Mouse (Mus musculus) lung, postnatal 25 days (tissue): ENCODE measurements at regions not wholly inside any gene's neighbourhood (a gene's known extent, or its start where the extent isn't known, plus 50 kb on each side); places are given as distances from the start of the nearest gene placed in this dataset.
A peak's percentile ranks its signal among the peaks of the same experiment; 100 is the strongest.
"Not testable (repeated sequence)": the region's sequence is repeated elsewhere in the genome, so short reads cannot be mapped to it uniquely, and the experiment has no call there.

Experiments
- DNase-seq: peaks from one replicate; pipeline ENCODE4 v3.0.0; 2022; ENCODE audit warnings: low spot score

DNA sequence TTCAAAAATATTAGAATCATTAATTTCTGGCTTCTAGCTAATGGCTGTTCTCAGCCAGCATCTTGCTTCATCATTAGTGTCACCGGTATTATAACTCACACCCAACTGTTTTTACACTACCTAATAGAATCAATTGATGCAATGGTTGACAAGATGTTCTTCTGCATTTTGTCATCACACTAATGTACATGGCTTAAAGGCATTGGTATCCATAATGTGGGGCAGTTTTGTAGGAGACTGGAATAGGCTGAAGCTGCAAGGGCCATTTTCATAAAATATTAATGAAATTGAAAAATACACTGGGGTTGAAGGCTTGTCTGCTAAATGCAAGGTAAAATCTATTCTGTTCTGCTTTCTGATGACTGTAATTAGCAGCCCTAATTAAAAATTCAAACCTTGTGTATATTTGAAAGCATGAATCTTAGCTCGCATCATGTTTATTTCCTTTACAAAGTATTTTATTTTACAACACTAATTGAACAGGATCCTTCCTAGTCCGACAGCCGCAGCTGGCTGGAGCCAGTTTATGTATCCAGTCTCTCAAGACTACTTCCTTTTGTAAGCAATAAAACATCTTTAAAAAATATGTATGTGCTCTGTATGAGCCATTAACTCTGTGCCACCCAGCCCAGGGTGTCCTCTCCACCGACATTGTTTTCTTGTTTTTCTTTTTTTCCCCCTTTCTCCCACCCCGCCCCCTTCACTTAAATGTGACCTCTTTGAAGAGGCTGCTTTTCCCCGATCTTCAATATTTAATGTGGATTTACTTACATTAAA lies 259.6 kb downstream of the Pou4f1 start:
- DNase-seq: no peak

DNA sequence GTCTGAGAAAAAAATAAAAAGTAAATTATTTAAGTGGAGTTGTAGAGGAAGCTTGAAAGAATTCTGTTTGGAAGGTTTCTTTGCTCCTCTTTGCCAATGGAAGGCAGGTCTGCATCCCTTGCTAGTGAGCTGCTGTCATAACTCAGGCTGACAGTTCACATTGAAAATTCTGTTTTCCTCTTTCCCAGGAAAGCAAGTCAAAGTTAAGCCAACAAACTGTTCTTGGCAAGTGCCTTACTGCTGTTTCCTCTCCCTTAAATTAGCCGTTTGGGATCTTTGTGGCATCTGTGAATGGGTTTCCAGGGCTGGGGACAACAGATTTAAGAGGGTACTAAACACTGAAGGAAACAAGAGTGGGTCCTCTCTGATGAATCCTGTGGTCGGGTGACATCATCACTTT lies 261.2 kb downstream of the Pou4f1 start:
- DNase-seq: peak; percentile 5

DNA sequence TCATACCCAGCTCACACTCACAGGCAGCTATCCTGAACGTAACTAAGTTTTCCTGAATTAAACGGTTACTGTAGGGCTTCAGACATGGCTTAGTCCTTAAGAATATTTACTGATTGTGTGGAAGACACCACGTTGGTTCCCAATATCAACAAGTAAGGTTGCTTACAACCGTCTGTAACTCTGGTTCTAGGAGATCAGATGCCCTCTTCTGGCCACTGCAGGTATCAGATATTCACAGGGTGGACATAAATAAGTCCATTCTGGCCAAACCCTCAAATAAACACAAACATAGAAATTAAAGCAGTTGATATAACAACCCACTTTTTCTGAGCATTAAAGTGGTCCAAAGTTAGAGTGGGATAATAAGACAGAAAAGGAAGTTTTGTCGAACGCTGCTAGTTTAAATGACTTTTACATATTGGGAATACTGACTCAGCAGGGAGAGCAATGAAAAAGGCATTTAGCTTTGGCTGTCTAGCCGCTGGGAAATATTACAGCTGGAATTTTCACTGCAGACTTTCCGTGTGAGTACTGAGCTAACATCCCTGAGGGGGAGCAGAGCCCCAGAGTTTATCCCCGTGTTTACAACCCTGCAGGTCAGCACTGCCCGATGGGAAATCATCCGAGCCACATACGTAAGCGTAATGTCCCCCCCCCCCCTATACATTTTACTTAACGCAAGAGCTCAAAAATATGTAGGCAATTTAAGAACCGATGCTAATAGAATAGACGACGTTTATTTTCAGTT lies 264.4 kb downstream of the Pou4f1 start:
- DNase-seq: no peak

DNA sequence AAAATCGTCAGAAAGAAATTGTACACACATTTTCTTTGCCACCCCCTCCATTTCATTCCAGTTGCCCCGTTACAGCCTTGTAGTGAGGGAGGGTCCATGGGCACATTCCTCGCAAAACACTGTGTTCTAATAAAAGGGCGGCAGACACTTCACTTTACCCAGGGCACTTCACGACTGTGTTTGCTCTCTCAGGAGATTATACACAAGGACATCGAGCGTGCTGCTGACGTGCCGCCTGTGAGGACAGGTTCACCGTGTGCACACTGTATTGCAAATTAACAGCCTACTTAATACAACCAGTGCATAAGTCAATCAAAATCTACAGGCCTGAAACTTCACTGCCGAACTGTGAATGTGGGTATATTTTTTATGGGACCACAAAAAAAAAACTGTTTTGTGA lies 274.6 kb downstream of the Pou4f1 start:
- no peak for DNase-seq

DNA sequence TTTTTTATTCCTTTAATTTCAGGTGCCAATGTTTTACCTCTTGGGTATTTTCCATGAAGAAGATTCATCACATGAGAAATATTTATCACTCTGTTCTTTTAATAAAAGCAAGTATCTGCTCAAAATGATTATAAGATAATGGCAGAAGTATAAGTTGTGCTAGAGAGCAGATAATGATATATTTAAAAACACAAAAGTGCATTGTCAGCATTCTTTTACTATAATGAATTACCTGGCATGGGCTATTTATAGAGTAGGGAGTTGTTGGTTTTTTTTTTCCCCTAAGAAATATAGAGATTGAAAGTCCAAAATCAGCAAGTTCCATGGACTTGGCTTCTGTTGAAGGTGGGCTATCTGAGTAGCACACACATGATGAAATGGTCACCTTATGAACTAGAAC lies 292.7 kb downstream of the Pou4f1 start:
- DNase-seq: no peak

DNA sequence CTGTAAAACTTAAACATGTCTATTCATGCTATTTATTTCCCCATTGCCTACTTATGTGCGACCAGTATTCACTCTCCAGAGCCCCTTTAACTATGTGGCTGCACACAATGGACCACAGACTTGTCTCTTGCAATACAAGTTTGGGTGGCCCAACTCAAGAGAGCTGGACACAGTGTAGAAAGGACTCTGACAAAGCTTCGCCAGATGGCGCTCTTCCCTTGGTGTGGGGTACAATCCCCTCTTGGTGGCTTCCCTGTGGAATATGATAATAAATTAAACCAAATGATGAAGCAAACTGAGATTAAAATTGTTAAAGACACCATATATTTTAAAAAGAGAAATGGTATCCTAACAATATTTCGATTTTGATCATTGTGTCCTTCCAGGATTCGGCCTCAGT lies 302.6 kb upstream of the Ednrb start:
- no peak for DNase-seq

DNA sequence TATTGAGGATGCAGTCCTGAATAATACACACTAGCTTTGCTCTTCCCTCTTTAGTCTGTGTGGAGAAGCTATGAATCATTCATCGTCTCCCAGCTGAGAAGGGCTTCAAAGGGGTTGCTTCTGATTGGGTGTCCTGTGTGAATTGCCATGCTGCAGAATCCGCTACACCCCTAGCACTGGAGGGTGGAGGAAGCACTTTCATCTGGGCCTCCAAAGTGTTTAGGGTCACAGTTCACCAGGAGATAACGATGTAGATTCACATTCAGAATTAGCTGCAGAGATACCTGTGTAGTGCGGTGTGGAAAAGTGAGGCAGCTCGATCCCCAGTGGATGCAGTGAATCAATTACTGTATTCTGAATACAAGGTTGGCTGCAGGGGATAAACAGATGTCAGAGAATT lies 301.2 kb upstream of the Ednrb start:
- DNase-seq: no peak

DNA sequence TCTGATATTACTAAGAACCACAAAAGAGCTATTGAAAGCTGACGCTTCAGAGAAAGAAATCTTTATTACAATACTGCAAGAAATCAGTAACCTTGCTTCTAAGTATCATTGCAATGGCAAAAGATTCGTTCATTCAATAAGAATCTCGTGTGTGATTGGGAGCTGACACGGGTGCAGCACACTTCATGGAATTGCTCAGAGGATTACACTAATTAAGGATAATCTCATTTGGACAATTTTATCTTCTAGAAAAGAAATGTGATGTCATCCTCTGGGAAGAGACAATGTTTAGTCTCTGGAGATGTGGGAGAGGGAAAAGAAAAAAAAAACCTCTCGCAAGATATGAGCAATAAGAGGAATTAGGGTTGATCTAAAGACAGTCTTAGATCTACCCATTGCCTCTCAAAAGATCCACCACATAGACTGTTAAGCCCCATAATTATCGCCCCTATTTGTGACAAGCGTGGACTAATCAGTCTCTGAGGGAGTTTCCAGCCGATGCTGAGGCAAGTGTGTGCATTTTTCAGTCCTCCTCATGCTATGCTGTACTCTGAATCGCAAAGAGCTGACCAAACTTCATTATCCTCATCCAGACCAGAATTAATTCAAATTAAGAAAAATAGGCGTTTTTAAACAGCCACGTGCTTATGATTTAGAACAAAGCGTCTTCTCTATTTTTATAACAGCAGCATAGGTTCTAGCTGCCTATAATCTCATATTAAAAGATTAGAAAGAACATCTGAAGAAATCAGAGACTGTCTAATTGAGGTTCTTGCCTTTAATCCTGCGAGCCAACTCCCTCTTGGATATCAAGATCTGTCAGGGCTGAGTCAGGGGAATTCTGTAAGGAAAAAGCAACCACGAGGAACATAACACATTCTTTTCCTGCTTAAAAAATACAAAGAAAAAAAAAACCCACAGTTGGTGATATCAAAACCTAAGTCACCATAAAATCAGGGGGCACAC lies 271.1 kb upstream of the Ednrb start:
- no peak for DNase-seq

DNA sequence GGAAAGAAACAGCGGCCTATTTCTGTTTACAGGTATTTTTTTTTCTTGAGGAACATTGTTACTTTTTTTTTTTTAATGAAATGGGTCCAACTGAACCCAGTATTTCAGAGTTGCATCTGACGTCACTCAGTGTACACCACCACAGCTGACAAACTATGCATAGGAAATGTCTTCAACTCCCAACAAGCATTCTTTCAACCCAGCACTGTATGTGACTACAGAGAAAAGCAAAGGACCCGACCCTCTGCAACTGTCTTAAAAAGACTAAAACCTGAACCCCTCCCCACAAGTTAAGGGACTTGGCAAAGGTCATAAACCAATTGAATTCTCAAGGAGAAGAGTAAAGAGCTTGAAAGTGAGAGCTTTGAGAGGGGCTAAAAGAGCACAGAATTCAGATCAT lies 270.0 kb upstream of the Ednrb start:
- no peak for DNase-seq

DNA sequence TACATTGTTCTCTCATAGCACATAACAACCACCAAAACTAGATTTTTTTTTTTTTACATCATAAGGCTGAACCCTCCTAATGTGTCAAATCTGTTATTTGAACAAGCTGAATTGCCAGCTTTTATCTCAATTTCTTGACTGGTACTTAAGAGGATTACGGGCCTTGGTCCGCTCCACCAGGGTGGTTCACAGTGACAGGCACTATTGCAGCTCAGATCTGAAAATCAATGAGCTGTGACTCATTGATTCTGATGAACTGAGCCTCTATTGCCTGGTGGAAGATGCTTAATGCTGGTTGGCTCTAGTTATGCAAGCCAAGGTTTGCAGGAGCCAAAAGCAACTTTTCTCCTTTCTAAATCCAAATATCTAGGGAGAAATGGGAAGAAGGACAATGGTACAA lies 269.2 kb upstream of the Ednrb start:
- no peak for DNase-seq

DNA sequence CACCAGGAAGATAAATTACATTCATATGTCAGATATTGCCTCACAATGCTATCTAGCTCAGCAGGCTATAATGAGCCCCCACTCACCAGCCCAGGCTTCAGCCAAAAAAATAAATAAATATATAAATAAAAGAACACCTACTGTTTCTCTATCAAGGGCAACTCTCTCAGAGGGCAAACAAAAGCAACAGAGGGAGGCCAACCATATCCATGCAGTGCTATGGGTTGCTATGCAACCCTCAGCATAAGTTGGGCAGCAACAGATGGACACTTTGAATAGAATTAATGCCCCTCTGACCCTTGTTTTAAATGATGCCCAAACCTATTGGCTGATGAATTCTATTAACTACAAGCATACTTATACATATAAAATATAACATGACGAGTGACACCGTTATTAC lies 242.2 kb upstream of the Ednrb start:
- no peak for DNase-seq

DNA sequence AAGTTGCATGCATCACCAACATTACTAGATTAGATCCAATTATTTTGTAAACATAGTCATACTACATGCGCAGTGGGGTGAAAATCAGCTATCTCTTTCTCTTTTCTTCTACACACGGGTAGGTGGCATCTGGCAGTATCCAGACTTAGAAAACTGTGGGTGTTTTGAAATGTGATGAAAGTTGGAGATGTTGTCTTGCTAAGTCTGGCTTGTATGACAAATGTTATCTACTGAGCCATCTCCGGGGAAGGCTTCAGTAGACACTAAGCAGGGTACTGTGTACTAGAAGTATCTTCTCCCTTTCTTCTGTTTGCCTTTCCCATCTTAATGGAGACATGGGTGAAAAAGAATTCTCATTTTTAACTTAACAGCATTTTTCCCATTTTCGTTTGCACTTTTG lies 220.0 kb upstream of the Ednrb start:
- not testable (repeated sequence) for DNase-seq

DNA sequence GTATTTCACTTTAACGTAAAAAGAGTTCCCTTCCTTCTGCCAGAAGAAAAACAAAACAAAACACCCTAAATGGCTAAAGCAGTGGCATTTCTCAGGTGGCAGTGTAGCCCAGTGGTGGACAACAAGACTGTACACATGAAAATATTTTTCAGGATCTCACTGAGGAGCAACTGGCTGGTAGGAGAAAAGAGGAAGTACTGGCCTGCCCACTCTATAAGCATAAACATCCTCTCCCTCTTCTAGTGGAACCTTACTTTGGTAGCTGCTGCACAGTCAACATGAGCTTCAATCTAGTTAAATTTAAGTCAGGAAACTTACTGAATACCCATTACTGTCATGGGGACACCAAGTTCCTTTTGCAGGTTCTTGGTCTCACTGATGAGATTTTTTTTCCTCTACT lies 209.5 kb upstream of the Ednrb start:
- DNase-seq: no peak

DNA sequence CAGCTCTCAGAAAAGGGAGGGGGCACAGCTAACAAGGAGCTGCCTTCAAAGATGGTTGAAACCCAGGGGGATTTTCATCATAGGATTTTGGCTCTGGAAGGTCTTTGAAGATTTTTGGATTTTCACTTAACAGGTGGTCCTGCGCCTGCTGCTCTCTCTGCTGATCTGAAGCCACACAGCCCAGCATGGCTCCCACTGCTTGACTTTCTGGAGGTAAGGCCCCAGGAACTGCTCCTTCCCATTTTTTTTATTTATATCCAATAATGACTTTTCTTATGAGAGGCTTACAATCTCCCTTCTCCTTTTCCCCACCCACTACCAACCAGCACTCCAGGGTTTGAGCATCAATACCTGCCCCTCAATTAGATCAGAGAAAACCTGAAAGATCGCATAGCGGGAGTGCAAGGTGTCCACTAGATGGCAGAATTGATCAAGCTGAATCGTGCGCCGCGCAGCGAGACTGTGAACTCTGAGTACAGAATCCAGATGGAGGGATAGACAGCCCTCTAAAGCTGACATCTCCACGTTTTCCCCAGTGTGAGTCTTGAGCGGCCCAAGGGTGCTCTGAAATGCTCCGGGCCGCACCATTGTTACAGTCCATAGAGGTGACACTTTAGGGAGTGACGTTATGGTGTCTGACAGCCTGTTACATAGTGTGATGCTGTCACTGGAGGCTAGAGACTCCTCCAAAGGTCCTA lies 194.6 kb upstream of the Ednrb start:
- peak; percentile 30 for DNase-seq

DNA sequence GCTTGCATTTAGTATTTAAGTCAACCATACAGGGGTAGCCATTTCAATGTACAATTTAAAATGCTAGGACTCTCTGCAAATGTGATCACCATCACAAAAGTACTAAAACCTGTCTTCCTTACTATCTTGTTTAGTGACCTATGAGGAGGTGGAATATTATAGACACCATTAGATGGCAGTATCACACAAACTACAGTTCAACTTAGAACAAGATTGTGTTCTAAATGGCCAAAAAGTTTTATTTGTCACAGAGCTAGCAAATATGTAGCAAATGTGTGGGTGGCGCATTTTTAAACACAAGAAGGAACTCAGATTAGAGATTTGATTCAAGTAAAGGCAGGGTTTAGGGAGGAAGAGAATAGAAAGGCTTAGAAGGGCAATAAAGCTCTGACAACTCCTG lies 189.4 kb upstream of the Ednrb start:
- no peak for DNase-seq

DNA sequence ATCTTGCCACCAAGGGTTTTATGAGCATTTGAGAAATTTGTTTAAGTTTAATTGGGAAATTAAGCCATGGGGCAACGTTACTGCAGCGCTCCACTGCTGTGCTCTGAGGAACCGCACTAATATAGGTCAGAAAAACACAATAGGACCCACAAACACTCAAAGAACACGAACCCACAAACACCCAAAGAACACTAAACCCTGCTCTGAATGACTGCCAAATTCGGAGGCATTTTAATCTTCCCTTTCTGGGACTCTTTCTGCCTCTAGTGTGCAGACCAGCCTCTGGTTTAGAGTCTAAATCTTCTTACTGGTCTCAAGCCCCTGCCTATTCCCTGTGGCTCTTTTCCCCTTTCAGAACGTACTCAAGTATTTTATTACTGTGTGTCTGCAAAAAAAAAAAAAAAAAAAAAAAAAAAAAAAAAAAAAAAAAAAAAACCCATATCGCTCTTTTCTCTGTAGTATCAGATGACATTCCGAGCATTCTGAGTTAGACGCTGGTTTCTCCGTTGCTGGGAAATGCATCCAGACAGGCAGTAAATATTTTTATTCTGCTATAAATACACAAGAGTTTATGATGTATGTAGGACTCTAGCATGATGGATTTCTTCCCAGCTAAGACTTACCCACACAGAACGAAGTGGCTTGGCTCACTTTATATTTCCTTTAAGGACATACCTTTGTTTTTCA lies 186.7 kb upstream of the Ednrb start:
- DNase-seq: no peak

DNA sequence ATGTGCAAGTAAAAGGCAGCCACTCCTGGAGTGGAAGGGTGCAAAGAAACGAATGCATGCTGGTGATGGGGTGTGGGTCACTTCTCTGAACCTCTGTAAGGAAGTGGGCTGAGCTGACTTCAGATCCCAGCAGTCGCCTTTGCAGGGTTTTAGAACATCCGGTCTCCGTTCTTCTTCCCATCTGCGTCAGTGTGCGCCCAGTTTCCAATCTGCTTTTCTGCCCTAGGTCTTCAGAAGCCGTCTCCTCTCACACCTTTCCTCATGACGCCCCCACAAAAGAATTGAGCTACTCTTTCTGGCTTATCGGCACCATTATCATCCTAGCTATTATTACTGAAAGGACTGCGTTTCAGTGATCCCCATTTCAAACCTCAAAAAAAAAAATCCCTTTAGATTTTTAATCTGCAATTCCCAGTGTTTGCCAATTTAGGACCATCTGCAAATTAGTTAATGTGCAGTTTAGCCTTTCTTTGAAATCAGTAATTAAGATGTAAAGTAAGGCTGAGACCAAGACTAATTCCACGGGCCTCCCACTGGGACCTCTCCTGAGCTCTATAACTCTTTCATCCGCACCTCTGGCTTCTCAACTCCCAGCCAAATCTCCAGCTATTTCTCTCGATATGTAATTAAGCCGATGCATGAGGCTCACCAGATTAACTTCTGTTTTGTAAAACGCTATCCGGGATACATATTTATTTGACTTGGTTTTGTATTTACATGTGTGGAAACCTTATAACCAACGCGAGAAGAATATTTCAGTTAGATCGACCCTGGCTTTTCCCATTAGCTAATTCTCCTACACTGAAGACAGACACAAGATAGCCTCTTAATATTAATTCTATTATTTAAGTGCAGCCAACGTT lies 185.7 kb upstream of the Ednrb start:
- no peak for DNase-seq

DNA sequence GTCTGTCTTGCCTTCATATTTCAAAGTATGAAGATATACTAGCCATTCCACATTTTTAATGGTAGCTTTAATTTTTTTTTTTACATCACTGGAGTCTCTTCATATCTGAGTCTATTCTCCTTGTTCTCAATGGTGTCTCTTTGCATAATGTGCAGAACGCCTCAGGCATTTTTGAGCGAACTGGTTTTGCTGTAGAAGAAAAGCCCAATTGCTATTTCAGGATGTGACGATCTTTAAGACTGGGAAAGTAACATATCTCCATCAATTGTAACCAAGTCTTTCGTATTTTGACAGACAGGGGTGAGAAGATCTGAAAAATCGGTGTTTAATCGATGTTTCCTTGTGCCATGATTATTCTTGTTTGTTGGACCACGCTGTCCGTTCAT lies 183.7 kb upstream of the Ednrb start:
- no peak for DNase-seq

DNA sequence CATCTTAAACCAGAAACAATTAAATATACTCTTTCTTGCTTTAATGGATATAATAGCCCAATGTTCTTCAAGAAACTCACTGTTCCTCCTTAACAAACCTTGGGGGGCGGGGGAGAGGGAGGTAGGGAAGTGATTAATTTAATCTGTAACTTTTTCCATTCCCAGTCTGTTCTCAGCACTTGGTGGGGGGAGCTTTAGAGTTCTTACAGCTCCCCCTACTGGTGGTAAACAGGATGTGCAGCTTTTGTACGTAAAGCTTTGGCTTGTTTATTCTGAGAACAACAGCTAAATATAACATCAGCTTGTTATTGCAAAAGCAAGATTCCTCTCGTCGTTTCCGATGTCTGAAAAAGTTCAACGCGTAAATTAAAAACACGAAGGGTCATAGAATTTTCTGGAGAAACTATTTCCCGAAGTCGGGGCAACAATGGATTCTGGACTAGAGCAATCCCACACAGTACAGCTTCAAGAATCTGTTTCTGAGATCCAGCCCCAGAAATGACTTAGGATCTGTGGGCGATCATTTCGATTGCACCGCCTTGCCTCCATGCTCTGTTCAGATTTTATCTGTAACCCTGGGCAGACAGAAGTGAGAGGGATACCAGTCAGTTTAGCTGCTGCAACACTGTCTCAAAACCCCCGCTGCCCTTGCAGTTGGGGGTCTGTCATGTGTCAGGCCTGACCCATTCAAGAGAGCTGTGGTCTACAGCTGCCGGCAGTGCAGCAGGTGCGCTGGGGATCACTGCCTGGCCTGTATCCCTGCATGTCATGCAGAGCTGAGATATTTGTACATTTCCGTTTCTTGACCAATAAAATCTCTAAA lies 183.1 kb upstream of the Ednrb start:
- peak; percentile 53 for DNase-seq

DNA sequence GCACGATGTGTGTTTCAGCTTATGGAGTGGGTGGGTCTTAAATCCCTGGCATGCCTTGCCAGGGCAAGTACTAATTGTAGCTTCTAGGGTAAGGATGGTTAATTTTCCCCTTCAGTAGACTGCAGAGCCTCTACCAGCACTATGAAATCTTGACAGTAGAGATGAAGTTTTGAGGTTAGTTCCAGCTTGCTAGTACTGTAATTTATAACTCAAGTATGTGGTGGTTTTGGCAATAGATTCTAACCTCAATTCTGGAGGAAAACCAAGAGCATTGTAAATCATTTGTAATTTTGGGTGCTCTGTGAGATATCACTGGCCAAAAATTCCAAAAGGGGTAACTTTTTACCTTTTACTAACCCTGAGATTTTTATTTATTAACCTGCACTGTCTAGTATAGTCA lies 164.3 kb upstream of the Ednrb start:
- no peak for DNase-seq
